Mouse (Mus musculus) layer of hippocampus, postnatal 36 days (tissue): ENCODE measurements at regions not wholly inside any gene's neighbourhood (a gene's known extent, or its start where the extent isn't known, plus 50 kb on each side); places are given as distances from the start of the nearest gene placed in this dataset.

Experiments
- DNase-seq, 2 experiments: peaks; one replicate each; pipeline ENCODE4 v3.0.0; 2022

- DNase-seq = no peak
These were observed 136.1 kb upstream of the Jun start for GRCm38 (mm10) chr4:95188107-95188506.

DNA sequence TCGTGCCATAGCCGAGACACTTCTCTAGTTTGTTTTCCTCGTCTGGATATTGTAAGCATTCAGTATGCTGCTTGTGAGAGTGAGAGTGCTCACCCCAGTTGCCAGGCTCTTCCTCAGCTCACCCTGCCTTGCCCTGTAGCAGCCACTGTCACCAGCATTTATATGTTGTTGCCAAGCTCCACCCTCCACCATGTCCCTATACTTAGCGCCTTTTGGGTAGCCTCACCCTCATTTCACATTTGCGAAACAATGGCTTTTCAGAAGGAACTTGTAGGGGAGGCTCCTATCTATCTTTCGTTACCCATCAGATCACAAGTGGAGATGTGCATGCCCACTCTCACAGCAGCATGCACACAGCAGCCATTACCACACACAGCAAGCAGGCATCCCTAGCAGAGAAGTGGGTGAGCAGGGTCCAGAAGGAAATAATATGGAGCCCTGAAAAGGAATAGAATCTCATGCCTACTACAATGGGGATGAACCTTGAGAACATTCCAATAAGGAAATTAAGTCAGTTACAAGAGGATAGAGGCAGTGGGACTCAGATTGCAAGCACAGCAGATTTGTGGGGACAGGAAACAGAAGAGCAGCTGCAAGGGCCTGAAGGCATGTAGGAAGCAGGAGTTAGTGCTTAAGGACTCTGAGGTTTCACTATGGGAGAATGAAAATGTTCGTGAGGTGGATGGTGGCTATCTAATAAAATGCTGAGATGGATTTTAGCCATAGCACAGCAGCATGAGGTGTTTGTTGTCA lies 139.8 kb upstream of the Jun start:
- DNase-seq = no peak

GRCm38 (mm10) chr4:95192562-95192961 lies 140.5 kb upstream of the Jun start:
- no peak for DNase-seq

DNA sequence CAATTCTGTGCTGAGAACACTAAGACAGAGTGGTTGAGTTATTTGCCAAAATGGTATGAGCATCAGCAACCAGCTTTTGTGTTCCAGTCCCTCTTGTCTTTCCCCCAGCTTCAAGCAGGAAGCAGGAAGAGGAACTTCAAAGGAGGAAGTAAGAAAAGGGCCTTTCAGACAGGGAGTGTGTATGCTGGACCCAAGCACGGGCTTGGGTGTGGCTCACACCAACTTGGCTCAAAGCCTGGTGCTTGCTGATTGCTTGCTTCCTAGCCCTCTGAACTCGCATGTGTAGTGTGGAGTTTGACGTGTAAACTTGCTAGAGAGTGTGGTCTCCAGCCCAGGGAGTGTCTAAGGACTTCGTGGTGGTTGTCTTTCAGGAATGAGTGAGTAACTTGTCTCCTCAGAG lies 141.0 kb upstream of the Jun start:
- no peak for DNase-seq

DNA sequence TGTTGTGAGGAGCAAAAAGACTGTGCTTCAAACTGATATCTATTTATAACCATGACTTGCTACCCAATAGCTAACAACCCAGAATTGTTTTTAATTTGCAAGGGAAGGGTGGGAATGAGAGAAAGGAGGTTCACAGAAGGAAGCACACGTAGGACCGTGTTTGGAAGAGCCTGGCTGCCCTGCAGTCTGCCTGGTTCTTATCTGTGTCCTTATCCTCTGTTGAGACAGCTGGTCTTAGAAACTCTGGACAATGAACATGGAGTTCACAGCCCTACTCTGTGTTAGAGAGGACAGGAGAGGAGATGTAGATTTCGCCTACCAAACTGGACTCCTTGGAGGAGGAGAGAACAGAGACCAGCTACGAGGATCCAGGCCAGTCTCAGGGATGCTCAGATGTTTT lies 141.5 kb upstream of the Jun start:
- DNase-seq = no peak

DNA sequence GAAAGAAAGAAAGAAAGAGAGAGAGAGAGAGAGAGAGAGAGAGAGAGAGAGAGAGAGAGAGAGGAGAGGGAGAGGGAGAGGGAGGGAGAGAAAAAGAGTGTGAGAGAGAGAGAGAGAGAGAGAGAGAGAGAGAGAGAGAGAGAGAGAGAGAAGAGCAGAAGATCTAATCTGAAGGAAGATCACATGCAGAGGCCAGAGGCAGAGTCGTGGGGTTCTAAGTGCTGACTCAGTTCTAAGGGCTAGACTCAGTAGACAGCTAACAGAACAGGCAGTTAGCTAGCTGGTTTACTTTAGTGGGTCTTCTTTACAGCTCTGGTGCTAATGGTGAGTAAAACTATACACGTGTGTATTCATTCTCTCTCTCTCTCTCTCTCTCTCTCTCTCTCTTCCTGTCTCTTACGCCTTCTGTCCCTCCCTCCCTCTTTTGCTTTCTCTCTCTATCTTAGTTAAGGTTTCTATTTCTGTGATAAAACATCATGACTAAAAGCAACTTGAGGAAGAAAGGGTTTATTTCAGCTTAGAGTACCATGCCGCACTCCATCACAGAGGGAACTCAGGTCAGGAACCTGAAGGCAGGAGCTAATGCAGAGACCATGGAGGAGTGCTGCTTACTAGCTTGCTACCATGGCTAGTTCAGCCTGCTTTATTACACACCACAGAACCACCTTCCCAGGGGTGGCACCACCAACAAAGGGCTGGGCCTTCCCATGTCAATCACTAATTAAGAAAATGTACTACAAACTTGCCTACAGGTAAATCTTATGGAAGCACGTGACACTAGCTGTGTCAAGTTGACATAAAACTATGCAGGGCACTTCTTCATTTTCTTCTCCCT lies 142.8 kb upstream of the Jun start:
- DNase-seq = no peak

GRCm38 (mm10) chr4:95196106-95196505 lies 144.1 kb upstream of the Jun start:
- no peak for DNase-seq

DNA sequence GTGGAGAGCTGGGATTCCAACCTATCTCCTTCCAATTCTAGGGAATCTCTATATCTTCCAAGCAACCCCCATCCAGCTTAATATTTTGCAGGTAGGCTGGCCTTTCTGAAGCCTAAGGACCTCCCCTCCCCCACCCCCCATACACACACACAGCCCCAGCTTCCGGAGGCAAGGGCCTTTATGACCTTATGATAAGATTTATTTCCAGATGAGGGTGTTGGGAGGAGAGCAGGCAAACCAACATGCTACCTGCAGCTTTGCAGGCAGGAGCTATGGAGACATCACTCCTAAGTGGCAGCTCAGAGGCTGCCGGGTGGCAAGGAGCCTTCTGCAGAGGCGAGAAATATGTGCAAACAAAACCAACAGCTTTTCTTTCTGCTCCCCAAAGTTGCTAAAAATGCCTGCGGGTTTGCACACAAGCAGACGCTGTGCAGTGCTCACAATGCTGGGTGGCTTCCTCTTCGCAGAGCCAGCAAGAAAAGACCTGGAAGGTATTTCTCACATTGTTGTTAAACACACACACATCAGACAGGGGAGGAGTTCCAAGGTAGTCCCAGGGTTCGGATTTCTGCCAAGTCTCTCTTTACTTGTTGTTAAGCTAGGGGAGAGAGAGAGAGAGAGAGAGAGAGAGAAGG lies 145.2 kb upstream of the Jun start:
- peak; percentile 16 to 26 for DNase-seq

GRCm38 (mm10) chr4:95199394-95199793 lies 147.4 kb upstream of the Jun start:
- DNase-seq = no peak

- no peak for DNase-seq
These were observed 148.1 kb upstream of the Jun start for GRCm38 (mm10) chr4:95200130-95200529.

DNA sequence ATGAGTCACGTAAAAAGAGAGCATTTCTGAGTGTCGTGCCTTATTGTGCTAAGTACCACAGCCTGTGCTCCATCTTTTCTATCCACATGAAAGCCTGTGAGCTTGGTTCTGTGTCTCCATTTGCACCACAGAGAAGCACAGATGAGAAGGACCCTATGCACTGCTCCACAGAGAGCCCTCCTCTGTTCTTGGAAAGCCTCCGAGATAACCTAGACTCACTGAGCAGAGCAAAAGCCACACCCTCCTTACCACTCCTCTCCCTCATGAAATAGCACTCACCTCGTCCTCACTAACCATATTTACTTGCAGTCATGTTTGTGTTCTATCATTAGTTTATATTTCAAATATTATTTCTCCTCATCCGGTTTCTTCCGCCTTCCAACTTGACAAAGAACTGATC lies 150.5 kb upstream of the Jun start:
- no peak for DNase-seq

DNA sequence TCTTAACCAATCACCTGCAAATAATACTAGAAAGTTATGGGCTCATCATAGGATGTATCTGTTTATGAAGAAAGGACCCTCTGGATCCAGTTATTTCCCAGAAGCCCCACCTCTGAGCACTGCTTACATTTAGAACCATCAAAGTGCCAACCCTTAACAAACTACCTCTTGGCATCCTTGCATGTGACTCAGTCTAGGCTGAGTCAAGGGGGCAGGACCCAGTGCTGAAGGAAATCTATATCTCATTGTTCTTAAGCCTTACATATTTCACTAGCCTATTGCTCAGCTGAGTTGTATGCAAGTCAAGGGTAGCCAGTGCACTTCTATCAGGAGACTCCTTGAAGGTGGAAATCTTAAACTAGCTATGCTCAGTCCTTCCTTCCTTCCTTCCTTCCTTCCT lies 151.6 kb upstream of the Jun start:
- DNase-seq = no peak

DNA sequence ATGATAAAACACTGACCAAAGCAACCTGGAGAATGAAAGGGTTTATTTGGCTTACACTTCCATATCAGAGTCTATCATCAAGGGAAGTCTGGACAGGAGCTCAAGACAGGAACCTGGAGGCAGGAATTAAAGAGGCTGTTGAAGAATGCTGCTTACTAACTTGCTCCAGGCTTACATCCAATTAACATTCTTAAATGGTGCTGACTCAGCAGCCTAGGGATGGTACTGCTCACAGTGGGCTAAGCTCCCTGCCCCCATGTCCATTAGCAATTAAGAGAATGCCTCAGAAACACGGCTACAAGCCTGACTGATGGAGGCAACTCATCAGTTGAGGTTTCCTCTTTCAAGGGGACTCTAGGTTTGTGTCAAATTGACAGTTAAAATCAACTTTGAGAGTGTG lies 153.3 kb upstream of the Jun start:
- no peak for DNase-seq

- DNase-seq = no peak
These were observed 155.8 kb upstream of the Jun start for GRCm38 (mm10) chr4:95207783-95208182.

DNA sequence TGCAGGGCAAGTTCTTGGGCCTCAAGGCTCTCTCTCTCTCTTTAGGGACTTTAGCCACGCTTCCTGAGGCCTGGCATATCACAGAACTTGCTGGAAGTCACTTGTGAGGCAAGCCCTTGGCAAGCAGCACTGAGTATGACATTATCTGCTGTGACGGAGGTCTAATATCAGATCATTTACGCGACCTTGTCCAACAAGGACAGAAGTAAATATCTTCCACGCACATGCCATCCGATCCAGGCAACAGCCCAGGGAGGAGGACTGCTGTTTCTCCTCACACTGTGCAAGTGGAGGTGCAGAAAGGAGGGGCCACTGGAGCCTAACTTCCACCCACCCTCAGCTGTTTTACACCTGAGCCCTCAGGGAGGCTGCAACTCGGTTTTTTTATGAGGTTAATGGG lies 156.8 kb upstream of the Jun start:
- no peak for DNase-seq

GRCm38 (mm10) chr4:95209322-95210119 lies 157.5 kb upstream of the Jun start:
- DNase-seq = no peak

DNA sequence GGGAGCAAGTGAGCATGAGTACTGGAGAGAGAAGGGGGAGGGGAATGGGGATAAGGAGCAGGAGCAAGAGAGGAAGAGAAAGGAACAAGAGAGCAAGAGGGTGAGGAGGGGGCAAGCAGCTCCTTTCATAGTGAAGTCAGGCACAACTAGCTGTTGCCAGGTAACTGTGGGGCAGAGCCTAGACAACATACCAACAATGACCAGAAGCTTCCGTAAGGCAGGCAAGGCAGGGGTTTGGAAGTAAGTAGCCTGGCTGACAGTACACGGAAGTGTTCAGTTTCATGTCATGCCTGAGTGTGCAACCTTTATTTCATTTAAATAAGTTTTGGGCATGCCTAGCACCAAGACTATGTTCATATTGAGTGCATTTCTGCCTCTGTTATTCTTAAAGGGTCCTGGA lies 160.5 kb upstream of the Jun start:
- no peak for DNase-seq

- DNase-seq = no peak
These were observed 161.0 kb upstream of the Jun start for GRCm38 (mm10) chr4:95213026-95213425.

DNA sequence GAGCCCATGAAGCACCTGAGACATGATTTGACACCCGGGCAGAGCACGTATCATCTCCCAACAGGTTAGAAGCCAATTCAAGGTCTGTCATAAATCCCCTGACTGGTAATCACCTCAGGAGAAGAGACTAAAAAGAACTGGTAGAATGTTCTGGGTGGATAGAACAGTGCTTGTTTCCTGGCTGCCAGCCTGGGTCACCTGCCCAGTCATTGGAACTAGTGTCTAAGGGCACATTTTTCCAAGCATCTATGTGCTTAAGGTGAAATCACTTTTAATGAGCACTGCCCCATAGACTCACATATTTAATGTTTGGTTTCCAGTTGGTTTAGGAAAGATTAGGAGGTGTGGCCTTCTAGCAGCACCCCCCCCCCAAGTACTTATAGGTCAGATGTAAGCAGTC lies 162.0 kb upstream of the Jun start:
- DNase-seq = no peak

GRCm38 (mm10) chr4:95215187-95215586 lies 163.2 kb upstream of the Jun start:
- no peak for DNase-seq

DNA sequence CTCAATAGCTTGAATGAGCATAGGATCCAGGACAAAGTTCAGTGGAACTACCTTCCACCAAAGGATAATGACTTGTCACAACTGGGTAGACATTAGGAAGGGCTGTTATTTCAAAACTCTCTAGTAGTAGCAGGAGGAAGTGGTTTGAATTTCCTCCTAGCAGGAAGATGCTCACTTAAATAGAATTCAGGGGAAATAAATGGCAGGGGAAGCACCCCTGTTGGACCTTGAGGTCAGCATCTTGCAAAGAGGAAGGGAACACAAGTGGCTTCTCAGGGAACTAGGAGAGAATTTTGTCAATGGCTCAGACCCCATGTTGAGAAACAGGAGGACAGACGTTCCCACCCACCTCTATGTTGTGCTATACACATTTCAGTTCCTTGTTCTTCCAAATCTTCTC lies 178.4 kb upstream of the Jun start:
- no peak for DNase-seq

- DNase-seq = no peak
These were observed 181.0 kb upstream of the Jun start for GRCm38 (mm10) chr4:95233034-95233433.

DNA sequence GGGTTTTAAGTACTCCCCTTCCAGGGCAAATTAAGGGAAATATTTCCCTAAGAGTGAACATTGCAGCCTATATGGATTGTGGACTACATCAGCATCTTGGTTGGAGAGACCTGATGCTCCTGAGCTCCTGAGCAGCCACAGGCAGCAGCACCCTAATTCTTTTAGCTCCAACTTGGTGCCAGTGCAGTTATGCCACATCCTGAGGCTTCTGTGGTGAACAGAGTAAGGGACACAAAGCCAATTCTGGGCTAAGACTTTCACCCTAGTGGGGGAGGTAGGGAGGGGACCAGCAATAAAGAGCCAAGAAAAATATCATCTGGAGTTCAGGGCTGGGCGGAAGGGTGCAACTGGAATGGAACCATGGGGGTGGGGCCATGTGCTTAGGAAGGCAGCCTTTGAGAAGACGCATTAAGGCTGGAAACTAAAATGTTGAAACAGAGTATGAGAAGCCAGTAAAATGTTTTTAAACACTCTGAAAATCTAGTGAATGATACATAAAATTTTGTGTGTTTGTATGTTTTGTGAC lies 182.1 kb upstream of the Jun start:
- no peak for DNase-seq
